Mouse (Mus musculus) C2C12 (cell line): ENCODE data around the gene 1600014C23Rik. TPM values are rescaled to one million over a fixed set of nuclear protein-coding genes. Genes with fewer than 3 reads are reported as not detected.
A peak's percentile ranks its signal among the peaks of the same experiment; 100 is the strongest.

Source experiments
- H3K27me3 ChIP-seq: one replicate; pipeline ENCODE4 v1.6.1; 2011; ENCODE audit not compliant: control insufficient read depth, insufficient read depth, insufficient read length
- H3K36me3 ChIP-seq: one replicate; pipeline ENCODE4 v1.6.1; 2011; ENCODE audit not compliant: control insufficient read depth, insufficient read depth
- H3K4me3 ChIP-seq: one replicate; pipeline ENCODE4 v1.5.1; 2011; ENCODE audit warnings: mild to moderate bottlenecking, control low read depth; ENCODE audit not compliant: poor library complexity, insufficient read depth, severe bottlenecking
- H3K79me2 ChIP-seq: one replicate; pipeline ENCODE4 v1.6.1; 2011; ENCODE audit not compliant: control insufficient read depth, insufficient read depth
- H3K79me3 ChIP-seq: one replicate; pipeline ENCODE4 v1.6.1; 2011; ENCODE audit warnings: low read depth, control low read depth
- H3ac ChIP-seq: one replicate; pipeline ENCODE3; 2011; ENCODE audit warnings: low read depth; ENCODE audit not compliant: control insufficient read depth, insufficient read length
- CEBPB ChIP-seq: IDR thresholded peaks from one replicate; pipeline ENCODE4 v1.6.1; 2011; ENCODE audit warnings: low read depth, mild to moderate bottlenecking, control low read depth, moderate library complexity
- CTCF ChIP-seq: IDR thresholded peaks from one replicate; pipeline ENCODE4 v1.5.1; 2011; ENCODE audit not compliant: control insufficient read depth, insufficient read depth, insufficient read length
- FOSL1 ChIP-seq: IDR thresholded peaks from one replicate; pipeline ENCODE4 v1.8.0; 2011; ENCODE audit warnings: mild to moderate bottlenecking, low read length; ENCODE audit not compliant: poor library complexity, insufficient read depth, severe bottlenecking
- MAX ChIP-seq: IDR thresholded peaks from one replicate; pipeline ENCODE4 v1.6.1; 2011; ENCODE audit warnings: mild to moderate bottlenecking, control low read depth
- MYOD1 ChIP-seq: IDR thresholded peaks from one replicate; pipeline ENCODE4 v1.6.1; 2011; ENCODE audit warnings: low read depth; ENCODE audit not compliant: control insufficient read depth, insufficient read length
- MYOG ChIP-seq: IDR thresholded peaks from one replicate; pipeline ENCODE4 v1.6.1; 2011; ENCODE audit not compliant: control insufficient read depth, insufficient read length; ENCODE audit errors: extremely low read depth
- USF1 ChIP-seq: IDR thresholded peaks from one replicate; pipeline ENCODE4 v1.6.1; 2011; ENCODE audit warnings: low read depth, mild to moderate bottlenecking, control low read depth, moderate library complexity
- polyA plus RNA-seq: library from polyadenylated mRNA; unstranded; fragments of >200 nt; fragmentation: generic; extraction: Trizol; gene quantifications from one replicate; pipeline ENCODE4 v1.2.1, GENCODE M21; 2012; ENCODE audit warnings: missing spikeins

1600014C23Rik gene
- polyA plus RNA-seq, 1 experiment: not detected

- Histone ChIP-seq H3K27me3 (no peaks in the 10 kb centered on the region), H3K36me3 (no peaks in the 10 kb centered on the region), H3K79me2 (no peaks in the 10 kb centered on the region), H3K79me3 (no peaks in the 10 kb centered on the region), H3K4me3 (no peak overlapping the region), H3ac (no peak overlapping the region)
- TF ChIP-seq MYOD1: no peak
- TF ChIP-seq MAX: no peak
- no peak for TF ChIP-seq FOSL1
- TF ChIP-seq CEBPB: no peak
- TF ChIP-seq MYOG: no peak
- TF ChIP-seq USF1: no peak
- no peak for TF ChIP-seq CTCF
Observed at GRCm38 (mm10) chr17:45772096-45772495, 38.5 kb upstream of the 1600014C23Rik start.

- Histone ChIP-seq H3K79me3 (no peaks in the 10 kb centered on the region), H3K36me3 (no peaks in the 10 kb centered on the region), H3ac (no peak overlapping the region), H3K27me3 (no peaks in the 10 kb centered on the region), H3K79me2 (no peaks in the 10 kb centered on the region), H3K4me3 (no peak overlapping the region)
- TF ChIP-seq MYOG (no peak), CTCF (no peak), CEBPB (no peak), MYOD1 (no peak), FOSL1 (no peak), USF1 (no peak), MAX (no peak)
Observed at GRCm38 (mm10) chr17:45770441-45770840, 36.8 kb upstream of the 1600014C23Rik start.

DNA sequence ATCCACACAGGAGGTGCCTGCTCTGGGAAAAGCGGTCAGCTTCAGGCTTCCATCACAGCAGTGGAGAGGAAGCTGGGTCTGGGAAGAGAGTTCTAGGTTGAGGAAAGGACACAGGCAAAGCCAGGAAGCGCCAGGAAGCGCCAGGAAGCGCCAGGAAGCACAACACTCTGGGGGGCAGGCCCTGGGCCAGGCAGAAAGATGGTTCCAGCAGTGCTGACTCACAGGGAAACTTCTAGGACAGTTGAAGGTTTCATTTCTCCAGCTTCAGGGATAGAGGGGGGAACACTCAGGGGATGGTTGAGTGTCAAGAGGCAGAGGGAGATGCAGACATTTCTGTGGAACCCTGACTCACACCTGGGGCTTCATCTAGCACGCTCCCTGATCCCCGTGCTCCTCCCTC, 36.2 kb upstream of the 1600014C23Rik start:
- H3K4me3 ChIP-seq: no peak overlapping the region
- no peak overlapping the region for H3ac ChIP-seq
- H3K79me2 ChIP-seq: no peaks in the 10 kb centered on the region
- TF ChIP-seq CTCF (no peak), MAX (no peak), USF1 (no peak), FOSL1 (no peak), CEBPB (no peak)
- no peaks in the 10 kb centered on the region for H3K27me3 ChIP-seq
- H3K79me3 ChIP-seq: no peaks in the 10 kb centered on the region
- no peaks in the 10 kb centered on the region for H3K36me3 ChIP-seq

GRCm38 (mm10) chr17:45767536-45768146, 34.0 kb upstream of the 1600014C23Rik start:
- TF ChIP-seq CEBPB (no peak), MAX (no peak), USF1 (no peak), MYOD1 (no peak), MYOG (no peak), CTCF (no peak), FOSL1 (no peak)

DNA sequence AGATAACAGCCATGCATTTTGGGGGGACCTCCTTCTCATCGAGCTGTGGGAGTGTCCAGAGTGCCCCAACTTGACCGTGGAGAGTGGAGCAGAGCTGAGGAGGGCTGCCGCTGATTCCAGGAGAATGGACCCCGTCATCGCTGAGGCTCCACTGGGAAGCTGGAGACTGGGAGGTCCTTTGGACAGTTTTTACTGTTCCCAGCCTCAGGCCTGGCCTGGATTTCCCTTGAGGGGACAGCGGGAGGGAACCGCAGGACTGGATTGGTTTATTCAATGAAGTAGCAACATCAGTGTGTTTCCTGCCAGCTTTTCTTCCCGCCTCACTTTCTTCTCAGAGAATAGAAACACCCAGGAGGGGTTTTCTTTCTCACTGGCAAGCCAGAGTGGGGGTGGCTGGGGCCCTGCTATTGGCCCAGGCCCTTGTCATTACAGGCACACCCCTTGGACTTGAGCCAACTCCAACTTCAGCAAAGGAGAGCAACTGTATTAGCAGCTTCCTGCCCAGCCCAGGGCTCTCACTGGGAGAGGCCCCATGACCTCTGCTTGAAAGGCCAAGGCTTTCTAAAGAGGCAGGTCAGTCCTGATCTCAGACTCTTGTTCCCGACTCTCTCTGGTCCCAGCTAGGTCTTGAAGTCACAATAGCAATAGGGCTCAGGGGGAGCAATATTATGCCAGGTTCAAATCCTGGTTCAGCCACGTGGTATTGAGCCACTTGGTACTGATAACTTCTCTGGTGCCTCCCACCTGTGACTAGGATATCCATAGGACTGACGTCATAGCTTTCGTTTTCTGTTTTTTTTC, 33.3 kb upstream of the 1600014C23Rik start:
- H3ac ChIP-seq: no peak overlapping the region
- TF ChIP-seq MYOD1: no peak
- no peak for TF ChIP-seq CTCF
- no peak for TF ChIP-seq CEBPB
- TF ChIP-seq FOSL1: no peak
- no peak for TF ChIP-seq MYOG
- no peak for TF ChIP-seq MAX
- TF ChIP-seq USF1: peak; percentile 19
- H3K36me3 ChIP-seq: no peaks in the 10 kb centered on the region
- no peaks in the 10 kb centered on the region for H3K79me2 ChIP-seq
- H3K27me3 ChIP-seq: no peaks in the 10 kb centered on the region
- no peak overlapping the region for H3K4me3 ChIP-seq
- no peaks in the 10 kb centered on the region for H3K79me3 ChIP-seq

More at GRCm38 (mm10) chr17:45767536-45768146, 34.0 kb upstream of the 1600014C23Rik start:
- Histone ChIP-seq H3K79me2 (no peaks in the 10 kb centered on the region), H3K4me3 (no peak overlapping the region), H3ac (no peak overlapping the region), H3K79me3 (no peaks in the 10 kb centered on the region), H3K27me3 (no peaks in the 10 kb centered on the region), H3K36me3 (no peaks in the 10 kb centered on the region)
